In genomic region chr13:100436556-100437163, GRCm38 (mm10) we compare ENCODE assay signal across 4 mouse cellular contexts. TPM values are rescaled to one million over a fixed set of nuclear protein-coding genes. Genes with fewer than 3 reads are reported as not detected.
DNase-seq lines count a peak whose midpoint lies in the region; ATAC-seq lines count a peak whose summit lies in the region.

No protein-coding gene starts in this region.

- DNase-seq in A20 (ENCODE audit: low read depth, low spot score), result peak; percentile 94
- DNase-seq in NIH3T3 (ENCODE audit: low read depth), result peak; percentile 11

- peak; percentile 61 for ATAC-seq in granulocyte monocyte progenitor cell, adult 5-6 weeks (replicated peaks; ENCODE audit: poor library complexity, severe bottlenecking)
- ATAC-seq in monocyte, adult 5-6 weeks (replicated peaks; ENCODE audit: insufficient number of reproducible peaks, low FRiP score, low TSS enrichment, poor library complexity, severe bottlenecking), result peak; percentile 80

RNA-seq across cellular contexts. Expression of gene Naip1, which starts 16.0 kb away (rescaled TPM):
- not detected in 2 replicates for total RNA-seq in granulocyte monocyte progenitor cell, adult 5-6 weeks (2014; fragmentation: Nextera tagmentation)
- not detected in 2 replicates for total RNA-seq in granulocyte monocyte progenitor cell, adult 5-6 weeks (2017)
- total RNA-seq in monocyte, adult 5-6 weeks (2017), result 1.1 to 2.7 TPM (median 2.3 TPM) in 3 replicates

RNA-seq across cellular contexts. Expression of gene Gtf2h2, which starts 55.7 kb away (rescaled TPM):
- 59.2 and 73.9 TPM in 2 replicates for total RNA-seq in granulocyte monocyte progenitor cell, adult 5-6 weeks (2014; fragmentation: Nextera tagmentation)
- total RNA-seq in granulocyte monocyte progenitor cell, adult 5-6 weeks (2017), result 75.1 and 79.2 TPM in 2 replicates
- 77.8 to 87.0 TPM (median 86.4 TPM) in 3 replicates for total RNA-seq in monocyte, adult 5-6 weeks (2017)

Comparison
In these comparisons a context has a peak if more than half of its experiments do, and no peak if none do; other contexts are left out.
1. Peak in every context shown above with its lines: DNase-seq and ATAC-seq.